Mouse (Mus musculus): ENCODE results near the gene Bnc2. TPM values are rescaled to one million over a fixed set of nuclear protein-coding genes. Genes with fewer than 3 reads are reported as not detected.

Bnc2 gene
- polyA plus RNA-seq (2015; fragmentation: Nextera tagmentation; extraction: Ambion mirVana) = 11.0 and 15.6 TPM in 2 replicates

DNA sequence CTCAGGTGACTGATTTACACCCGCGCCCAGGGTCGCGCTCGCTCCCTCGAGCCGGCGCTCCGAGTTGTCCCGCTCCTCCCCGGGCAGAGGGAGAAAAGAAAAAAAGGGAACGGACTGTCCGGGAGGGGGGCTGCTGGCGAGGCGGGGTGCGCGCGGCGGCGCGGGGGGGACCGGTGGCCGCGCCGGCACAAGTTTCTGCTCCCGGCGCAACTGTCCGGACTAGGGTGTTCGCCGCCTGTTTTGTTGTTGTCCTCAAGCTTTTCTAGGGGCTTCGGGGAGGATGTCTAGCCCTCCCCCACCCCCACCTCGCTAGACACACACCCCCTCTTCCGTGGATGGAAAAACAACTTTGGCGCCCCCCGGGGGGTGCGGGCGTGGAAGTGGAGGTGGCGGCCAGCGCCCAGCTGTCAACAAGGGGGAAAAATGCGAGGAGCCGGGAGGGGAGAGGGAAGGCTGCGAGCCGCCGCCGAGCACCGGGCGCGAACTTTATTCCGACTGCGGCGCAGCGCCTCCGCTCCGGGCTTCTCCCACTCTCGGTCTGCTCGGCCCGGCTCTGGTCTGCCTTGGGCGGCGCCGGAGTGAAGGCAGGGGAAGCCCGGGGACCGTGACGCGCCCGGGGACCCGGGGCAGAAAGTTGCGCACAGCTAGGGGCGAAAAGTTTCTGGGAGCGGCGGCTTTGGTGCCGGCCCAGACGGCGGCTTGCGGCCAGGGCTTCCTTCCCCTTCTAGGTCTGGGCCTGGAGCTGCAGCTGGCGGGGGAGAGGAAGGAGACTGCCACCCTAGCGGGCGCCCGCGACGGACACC is at the start of gene Bnc2:
TSS of gene Bnc2 (minus strand) at position 105 of the 803 bp plus-strand sequence.
- Histone ChIP-seq H3K4me1 (replicated peaks) (peaks cover 22% of the 10 kb centered on the region), H3K9ac (peak within 1 kb of the TSS; percentile 75), H3K9me3 (no peaks in the 10 kb centered on the region), H3K4me3 (peak within 1 kb of the TSS; percentile 70), H3K36me3 (no peaks in the 10 kb centered on the region), H3K4me2 (peak within 1 kb of the TSS; percentile 99), H3K27me3 (peaks cover 82% of the 10 kb centered on the region), H3K27ac (peak within 1 kb of the TSS; percentile 60)
- peak; percentile 78 for ATAC-seq (ENCODE audit: low FRiP score)
- under 1% methylated on average over 74 of the region's 80 CpGs for WGBS

DNA sequence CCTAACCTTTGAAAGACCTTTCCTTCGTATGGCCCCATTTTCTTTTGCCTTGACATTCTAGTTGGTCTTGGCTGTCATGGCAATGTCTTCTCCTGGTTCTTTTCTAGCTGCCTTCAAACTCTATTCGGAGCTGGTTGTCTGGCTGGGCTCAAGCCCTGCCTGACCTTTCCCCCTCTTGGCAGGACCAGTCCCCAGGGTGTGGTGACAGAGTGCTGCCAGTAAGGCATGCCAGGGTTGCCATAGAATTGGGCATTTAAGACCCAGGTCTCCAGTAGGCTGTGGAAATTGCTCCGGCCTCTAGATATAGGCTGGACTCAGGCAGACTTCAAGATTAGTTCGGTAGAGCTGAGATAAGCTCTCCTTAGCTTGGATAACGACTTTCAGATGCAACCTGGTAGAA is 32.9 kb upstream of the Bnc2 start:
- Histone ChIP-seq H3K27ac (no peak overlapping the region), H3K4me1 (replicated peaks) (no peaks in the 10 kb centered on the region), H3K9ac (no peak overlapping the region), H3K4me3 (no peak overlapping the region), H3K36me3 (no peaks in the 10 kb centered on the region), H3K27me3 (no peaks in the 10 kb centered on the region), H3K4me2 (no peak overlapping the region), H3K9me3 (no peaks in the 10 kb centered on the region)
- WGBS = 85% methylated on average over 5 of the region's 5 CpGs
- ATAC-seq (ENCODE audit: low FRiP score) = no peak

DNA sequence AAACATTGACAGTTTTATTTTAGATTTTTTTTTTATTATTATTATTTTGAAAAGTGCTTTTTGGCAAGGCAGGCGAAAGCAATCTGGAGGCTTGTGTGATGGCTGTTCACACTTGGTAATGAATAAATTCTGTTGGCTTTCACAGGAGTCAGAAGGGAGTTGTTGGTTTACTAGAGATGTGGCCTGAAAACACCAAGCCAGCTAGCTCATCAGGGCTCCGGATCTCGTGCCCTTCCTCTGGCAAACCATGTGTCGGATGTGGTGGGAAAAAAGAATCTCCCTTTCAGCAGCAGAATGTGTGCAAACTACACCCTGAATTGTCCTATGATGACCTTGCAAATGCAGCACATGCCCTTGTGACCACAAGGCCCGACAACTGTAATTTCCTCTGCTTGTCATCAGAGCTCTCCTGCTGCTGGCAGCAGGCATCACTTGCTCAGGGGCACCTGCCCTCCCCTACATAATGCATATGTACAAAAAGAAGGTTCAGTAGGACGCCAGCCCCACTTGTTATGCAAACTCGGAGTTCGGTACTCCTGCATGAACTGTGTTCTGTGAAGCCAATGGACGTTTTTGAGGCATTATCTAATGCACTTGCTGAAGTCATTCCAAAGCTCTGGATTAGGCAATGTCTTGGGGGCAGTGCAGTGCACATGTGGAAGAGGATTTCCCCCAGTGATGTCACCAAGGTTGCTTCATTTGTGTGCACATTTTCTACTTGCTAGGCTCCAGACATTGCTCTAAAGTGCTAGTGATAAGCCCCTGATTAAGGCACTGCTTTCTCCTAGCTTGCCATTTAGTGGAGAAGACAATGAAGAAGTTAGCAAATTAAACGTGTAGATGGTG is 10.7 kb upstream of the Bnc2 start:
- Histone ChIP-seq H3K36me3 (no peaks in the 10 kb centered on the region), H3K4me2 (no peak overlapping the region), H3K27ac (no peak overlapping the region), H3K27me3 (peaks cover 7% of the 10 kb centered on the region; the same call in 1 of the 2 replicates), H3K4me3 (no peak overlapping the region), H3K9me3 (no peaks in the 10 kb centered on the region), H3K9ac (no peak overlapping the region), H3K4me1 (replicated peaks) (no peaks in the 10 kb centered on the region)
- 52% methylated on average over 10 of the region's 10 CpGs for WGBS
- no peak for ATAC-seq (ENCODE audit: low FRiP score)

DNA sequence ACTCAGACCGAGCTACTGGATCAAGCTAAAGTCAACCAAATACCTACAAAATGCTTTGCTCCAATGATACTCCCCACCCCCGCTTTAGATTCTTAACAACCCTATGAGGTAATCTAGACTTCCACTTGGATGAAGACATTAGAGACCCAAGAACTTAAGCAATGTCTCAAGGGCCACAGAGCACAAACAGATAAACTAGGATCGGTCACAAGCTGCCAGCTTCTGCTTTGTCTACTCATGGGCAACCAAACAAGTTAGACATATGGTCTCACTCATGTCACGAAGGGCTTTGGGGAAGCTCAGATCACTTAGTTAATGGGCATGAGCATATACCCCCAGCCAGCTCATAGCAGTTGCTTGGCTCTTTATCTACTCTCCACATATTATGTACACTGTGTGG is 9.9 kb upstream of the Bnc2 start:
- H3K27me3 ChIP-seq = peaks cover 7% of the 10 kb centered on the region; the same call in 1 of the 2 replicates
- no peak overlapping the region for H3K4me3 ChIP-seq
- no peaks in the 10 kb centered on the region for H3K4me1 ChIP-seq (replicated peaks)
- no peaks in the 10 kb centered on the region for H3K9me3 ChIP-seq
- no peak overlapping the region for H3K27ac ChIP-seq
- 87% methylated on average over 4 of the region's 4 CpGs for WGBS
- H3K4me2 ChIP-seq = no peak overlapping the region
- no peaks in the 10 kb centered on the region for H3K36me3 ChIP-seq
- no peak for ATAC-seq (ENCODE audit: low FRiP score)
- no peak overlapping the region for H3K9ac ChIP-seq

DNA sequence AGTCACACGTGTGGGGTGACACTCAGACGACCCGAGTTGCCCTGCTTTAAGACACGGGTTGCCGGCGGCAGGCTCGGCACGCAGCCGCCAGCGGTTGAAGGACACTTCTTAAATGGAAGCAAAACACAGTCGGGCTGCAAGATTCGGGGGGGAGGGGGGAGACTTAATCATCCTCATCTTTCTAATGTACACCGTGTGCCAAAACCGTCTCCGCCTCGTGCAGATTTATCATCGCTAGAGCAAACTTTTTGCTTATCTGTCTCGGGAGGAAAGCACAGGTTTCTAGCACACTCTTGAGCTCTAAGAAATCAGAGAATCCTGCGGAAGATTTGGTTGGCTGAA is 870 bp upstream of the Bnc2 start:
- peak overlapping the region; percentile 75 for H3K9ac ChIP-seq
- 1% methylated on average over 19 of the region's 19 CpGs for WGBS
- H3K27me3 ChIP-seq = peaks cover 78% of the 10 kb centered on the region
- H3K27ac ChIP-seq = no peak overlapping the region
- peak overlapping the region; percentile 70 for H3K4me3 ChIP-seq
- peaks cover 22% of the 10 kb centered on the region for H3K4me1 ChIP-seq (replicated peaks)
- no peaks in the 10 kb centered on the region for H3K9me3 ChIP-seq
- peak overlapping the region; percentile 99 for H3K4me2 ChIP-seq
- peak; percentile 60; the same call in 1 of the 2 replicates for ATAC-seq (ENCODE audit: low FRiP score)
- no peaks in the 10 kb centered on the region for H3K36me3 ChIP-seq

DNA sequence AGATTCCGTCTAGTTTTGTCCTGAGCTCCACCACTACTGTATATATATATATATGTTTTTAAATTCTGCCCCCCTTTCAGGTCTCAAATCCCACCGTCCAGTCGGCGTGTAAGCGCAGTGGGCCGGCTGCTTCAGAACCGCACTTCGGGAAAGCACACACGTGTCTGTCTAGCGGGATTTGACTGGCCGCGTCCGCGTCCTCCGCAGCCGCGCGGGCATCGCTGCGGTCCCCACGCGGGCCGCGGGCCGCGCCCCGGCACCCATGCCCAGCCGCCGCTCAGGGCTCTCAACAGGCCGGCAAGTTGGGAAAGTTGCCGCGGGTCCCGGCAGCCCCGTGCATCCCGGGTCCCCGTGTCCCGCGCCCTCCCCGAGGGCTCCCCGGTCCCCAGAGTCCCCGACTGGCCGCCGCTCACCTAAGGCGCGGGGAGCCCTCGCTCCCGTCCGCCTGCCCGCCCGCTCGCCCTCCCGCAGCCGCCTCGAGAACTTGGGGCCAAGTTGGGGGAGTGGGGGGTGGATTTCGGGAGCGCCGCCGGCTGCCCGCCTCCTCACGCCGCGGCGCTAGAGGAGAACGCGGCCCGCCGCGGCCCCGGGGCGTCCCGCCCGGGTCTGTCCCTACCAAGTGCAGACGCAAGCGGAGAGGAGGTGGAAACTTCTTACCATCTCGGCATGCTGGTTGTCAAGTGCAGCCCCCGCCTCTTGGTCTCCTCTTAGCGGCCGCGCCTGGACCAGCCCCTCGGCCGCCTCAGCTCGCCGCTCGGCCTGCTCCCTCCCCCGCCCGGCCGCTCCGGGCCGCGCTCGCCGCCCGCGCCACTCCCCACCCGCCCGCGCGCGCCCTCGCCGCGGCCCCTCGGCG is 531 bp downstream of the Bnc2 start:
- Histone ChIP-seq H3K4me2 (peak overlapping the region; percentile 99), H3K9ac (peak overlapping the region; percentile 75), H3K36me3 (no peaks in the 10 kb centered on the region), H3K27me3 (peaks cover 88% of the 10 kb centered on the region), H3K4me1 (replicated peaks) (peaks cover 22% of the 10 kb centered on the region), H3K9me3 (no peaks in the 10 kb centered on the region), H3K27ac (peak overlapping the region; percentile 60), H3K4me3 (peak overlapping the region; percentile 70)
- ATAC-seq (ENCODE audit: low FRiP score) = peak; percentile 63
- 1% methylated on average over 89 of the region's 104 CpGs for WGBS

DNA sequence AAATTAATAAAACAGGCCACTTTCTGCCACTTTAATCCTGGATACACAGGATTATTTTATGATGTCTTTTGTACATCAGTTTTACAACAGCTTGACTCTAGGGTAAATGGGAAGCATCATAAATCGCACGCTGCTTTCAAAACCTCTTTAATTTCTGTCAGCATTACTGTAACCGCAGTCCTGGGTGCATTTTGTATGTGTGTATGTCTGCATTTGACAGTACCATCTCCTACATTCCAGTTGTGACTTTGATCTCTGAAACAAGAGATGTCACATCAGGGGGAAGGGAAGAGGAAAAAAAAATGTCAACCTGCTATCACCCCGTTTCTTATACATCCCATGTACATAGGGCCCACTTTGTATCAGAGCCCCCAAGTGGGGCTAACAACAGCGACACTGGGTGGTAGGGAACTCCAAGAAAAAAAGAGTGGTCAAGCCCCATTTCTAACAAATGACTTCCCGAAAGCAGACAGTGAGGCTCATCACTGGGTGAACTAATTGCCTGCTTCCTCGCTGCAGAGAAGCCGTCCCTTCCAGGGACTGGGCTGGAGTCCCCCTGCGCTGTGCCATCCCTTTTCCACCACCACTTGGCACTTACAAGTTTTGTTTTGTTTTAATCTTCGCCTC is 1.3 kb downstream of the Bnc2 start:
- Histone ChIP-seq H3K27ac (no peak overlapping the region), H3K36me3 (no peaks in the 10 kb centered on the region), H3K4me3 (peak overlapping the region; percentile 70), H3K9me3 (no peaks in the 10 kb centered on the region), H3K9ac (peak overlapping the region; percentile 75), H3K4me2 (peak overlapping the region; percentile 99), H3K4me1 (replicated peaks) (peaks cover 27% of the 10 kb centered on the region), H3K27me3 (peaks cover 87% of the 10 kb centered on the region)
- ATAC-seq (ENCODE audit: low FRiP score) = no peak
- 15% methylated on average over 10 of the region's 10 CpGs for WGBS

DNA sequence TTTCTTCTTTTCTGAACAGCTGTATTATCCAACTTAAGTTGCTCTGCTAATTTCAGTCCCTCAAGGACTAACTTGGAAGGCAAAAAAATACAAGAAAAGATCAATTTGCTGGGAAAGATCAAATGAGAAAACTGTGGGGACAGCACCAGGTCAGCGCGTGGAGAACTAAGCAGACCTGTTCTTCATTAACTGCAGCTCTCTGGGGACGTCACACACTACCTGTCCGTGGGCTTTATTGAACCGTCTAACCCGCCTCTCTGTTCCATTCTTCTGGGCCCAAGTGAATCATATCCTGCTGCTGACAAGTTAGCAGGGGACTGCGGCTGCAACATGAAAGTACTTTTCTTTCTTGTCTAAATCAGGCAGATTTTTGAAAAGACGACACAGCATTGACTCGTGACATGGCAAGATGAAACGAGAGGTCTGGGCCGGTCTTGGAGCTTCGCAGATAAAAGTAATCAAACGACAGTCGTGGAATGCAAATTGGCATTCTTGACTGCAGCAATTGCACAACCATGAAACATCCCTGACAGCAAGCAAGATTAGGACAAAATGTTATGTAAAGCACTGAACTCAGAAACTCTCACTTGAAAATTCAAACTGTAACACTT is 2.8 kb downstream of the Bnc2 start:
- no peak overlapping the region for H3K9ac ChIP-seq
- no peak for ATAC-seq (ENCODE audit: low FRiP score)
- no peak overlapping the region for H3K4me3 ChIP-seq
- peaks cover 80% of the 10 kb centered on the region for H3K27me3 ChIP-seq
- peak overlapping the region; percentile 21 for H3K4me2 ChIP-seq
- H3K4me1 ChIP-seq (replicated peaks) = peaks cover 28% of the 10 kb centered on the region
- H3K36me3 ChIP-seq = no peaks in the 10 kb centered on the region
- H3K9me3 ChIP-seq = no peaks in the 10 kb centered on the region
- H3K27ac ChIP-seq = no peak overlapping the region
- WGBS = 18% methylated on average over 14 of the region's 14 CpGs

DNA sequence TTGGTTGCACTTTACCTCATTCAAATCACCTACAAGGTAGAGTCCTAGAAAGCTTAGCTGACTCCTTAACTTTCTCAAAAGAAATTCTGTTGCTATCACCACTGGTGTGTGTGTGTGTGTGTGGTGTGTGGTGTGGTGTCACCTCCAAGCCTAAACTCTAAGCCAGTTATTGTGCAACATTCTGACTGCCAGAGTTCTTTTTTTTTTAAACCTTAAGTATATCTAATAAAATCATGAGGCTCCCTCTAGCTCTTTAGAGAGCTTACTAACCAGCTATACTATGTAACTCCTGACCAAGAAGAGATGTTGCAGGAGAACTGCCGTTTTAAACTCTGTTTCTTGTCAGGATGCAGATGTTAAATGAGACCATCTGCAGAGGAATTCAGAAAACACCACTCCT is 4.1 kb downstream of the Bnc2 start:
- Histone ChIP-seq H3K9ac (no peak overlapping the region), H3K4me1 (replicated peaks) (peaks cover 26% of the 10 kb centered on the region), H3K27ac (no peak overlapping the region), H3K9me3 (no peaks in the 10 kb centered on the region), H3K27me3 (peaks cover 75% of the 10 kb centered on the region), H3K4me2 (no peak overlapping the region), H3K36me3 (no peaks in the 10 kb centered on the region), H3K4me3 (no peak overlapping the region)
- WGBS = 49% methylated on average over 1 of the region's 1 CpGs
- ATAC-seq (ENCODE audit: low FRiP score) = no peak

DNA sequence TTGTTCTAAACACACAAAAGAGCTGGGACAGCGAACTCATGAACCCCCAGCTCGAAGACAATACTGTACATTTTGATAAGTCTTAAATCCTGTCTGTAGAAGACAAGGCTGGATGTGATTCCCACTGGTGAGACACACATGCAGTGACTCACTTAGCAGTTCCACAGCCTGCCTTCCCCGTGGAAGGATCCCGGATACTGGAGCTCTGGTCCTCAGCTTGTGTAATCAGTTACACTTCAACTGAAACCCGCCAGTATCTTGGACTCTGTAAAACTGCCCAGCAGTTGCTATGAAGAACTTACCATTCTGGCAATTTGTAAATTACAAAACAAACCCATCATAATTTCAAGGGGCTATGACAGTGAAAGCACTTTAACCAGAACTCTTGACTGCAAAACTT is 5.4 kb downstream of the Bnc2 start:
- no peak for ATAC-seq (ENCODE audit: low FRiP score)
- Histone ChIP-seq H3K4me3 (no peak overlapping the region), H3K27ac (no peak overlapping the region), H3K4me2 (0 out of 2 replicates have a peak overlapping the region, but pooled peaks have one; percentile 15), H3K27me3 (peaks cover 63% of the 10 kb centered on the region), H3K9me3 (no peaks in the 10 kb centered on the region), H3K9ac (no peak overlapping the region), H3K4me1 (replicated peaks) (peaks cover 16% of the 10 kb centered on the region), H3K36me3 (no peaks in the 10 kb centered on the region)
- 37% methylated on average over 5 of the region's 5 CpGs for WGBS

DNA sequence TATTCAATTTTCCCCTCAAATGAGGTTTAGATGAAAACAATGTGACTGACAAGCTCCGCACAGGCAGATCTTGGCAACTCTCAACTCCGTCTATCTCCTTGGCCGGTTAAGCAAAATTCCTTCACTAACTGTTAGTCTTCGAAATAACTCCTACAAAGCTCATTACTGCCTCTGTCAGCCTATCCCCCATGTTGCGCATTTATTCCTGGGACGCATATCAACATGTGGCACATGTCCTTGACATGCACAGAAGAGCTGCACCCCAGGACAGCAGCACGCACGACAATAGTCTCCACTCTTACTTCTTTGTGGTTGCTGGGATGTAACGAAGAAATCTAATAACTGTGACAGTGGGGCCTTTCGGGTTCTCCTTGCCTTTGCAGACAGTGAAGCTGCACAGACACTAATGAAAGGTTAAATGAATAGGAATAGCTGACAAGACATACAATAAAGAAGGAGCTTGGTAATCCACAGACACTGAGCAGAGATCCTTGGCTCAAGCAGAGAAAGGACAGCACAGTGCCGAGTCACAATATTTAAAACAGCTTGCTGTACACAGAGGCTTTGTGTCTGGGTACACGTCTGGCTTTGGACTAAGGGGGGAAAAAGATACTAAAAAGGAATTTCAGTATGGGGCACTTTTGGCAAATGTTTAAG is 6.0 kb downstream of the Bnc2 start:
- 0 out of 2 replicates have a peak overlapping the region, but pooled peaks have one; percentile 15 for H3K4me2 ChIP-seq
- ATAC-seq (ENCODE audit: low FRiP score) = peak; percentile 74

More for the DNA sequence above, 6.0 kb downstream of the Bnc2 start:
- 24% methylated on average over 12 of the region's 12 CpGs for WGBS
- Histone ChIP-seq H3K9ac (no peak overlapping the region), H3K27ac (no peak overlapping the region), H3K36me3 (no peaks in the 10 kb centered on the region), H3K4me1 (replicated peaks) (peaks cover 11% of the 10 kb centered on the region), H3K9me3 (no peaks in the 10 kb centered on the region), H3K27me3 (peaks cover 57% of the 10 kb centered on the region), H3K4me3 (no peak overlapping the region)

Measured in hindbrain, embryonic 13.5 days (tissue).